In genomic region chr5:144243901-144244487, GRCm38 (mm10) we compare ENCODE assay signal across 8 mouse cellular contexts. TPM values are rescaled to one million over a fixed set of nuclear protein-coding genes. Genes with fewer than 3 reads are reported as not detected.
DNase-seq lines count a peak whose midpoint lies in the region; ATAC-seq and TF ChIP-seq lines count a peak whose summit lies in the region.

TSS of gene Bri3 (plus strand) at chr5:144244437.

- intact Hi-C loops in left cerebral cortex, postnatal 10 days (cut with DNase I) = no loop called here

- TF ChIP-seq CTCF in midbrain, postnatal 0 days (IDR thresholded peaks at IDR 0.05) = no peak

- no peaks in the 10 kb centered on the region for H3K27me3 ChIP-seq in heart, embryonic 12.5 days (replicated peaks)
- H3K27me3 ChIP-seq in midbrain, postnatal 0 days (ENCODE audit: insufficient read depth, low read length) = no peaks in the 10 kb centered on the region

- H3K9ac ChIP-seq in heart, embryonic 12.5 days = no peak within 1 kb of the TSS
- H3K9ac ChIP-seq in midbrain, postnatal 0 days (replicated peaks; ENCODE audit: low read length, poor library complexity, severe bottlenecking) = no peak within 1 kb of the TSS

- peaks cover 10% of the 10 kb centered on the region; the same call in 1 of the 2 replicates for H3K4me1 ChIP-seq in heart, embryonic 12.5 days (replicated peaks)
- no peaks in the 10 kb centered on the region for H3K4me1 ChIP-seq in midbrain, postnatal 0 days (ENCODE audit: insufficient read depth, low read length)

- H3K4me3 ChIP-seq in heart, embryonic 12.5 days = no peak within 1 kb of the TSS
- H3K4me3 ChIP-seq in midbrain, postnatal 0 days (ENCODE audit: low read depth, low read length) = no peak within 1 kb of the TSS

- H3K9me3 ChIP-seq in heart, embryonic 12.5 days (replicated peaks) = no peaks in the 10 kb centered on the region
- H3K9me3 ChIP-seq in midbrain, postnatal 0 days (ENCODE audit: low read length) = no peaks in the 10 kb centered on the region

- H3K4me2 ChIP-seq in heart, embryonic 12.5 days = no peak within 1 kb of the TSS
- H3K4me2 ChIP-seq in midbrain, postnatal 0 days (ENCODE audit: low read depth, low read length, poor library complexity, severe bottlenecking) = no peak within 1 kb of the TSS

- no peak within 1 kb of the TSS for H3K27ac ChIP-seq in heart, embryonic 12.5 days (ENCODE audit: poor library complexity, severe bottlenecking)
- H3K27ac ChIP-seq in midbrain, postnatal 0 days (ENCODE audit: low read depth, low read length) = no peak within 1 kb of the TSS

- no peaks in the 10 kb centered on the region for H3K36me3 ChIP-seq in heart, embryonic 12.5 days
- no peaks in the 10 kb centered on the region for H3K36me3 ChIP-seq in midbrain, postnatal 0 days (ENCODE audit: insufficient read depth, low read length)

- WGBS in heart, embryonic 12.5 days = 79% methylated on average over 7 of the region's 7 CpGs
- WGBS in midbrain, postnatal 0 days = 95% methylated on average over 7 of the region's 7 CpGs

- DNase-seq in left cerebral cortex, adult 18-20 months (ENCODE audit: low spot score in 2 of 2) = no peak
- DNase-seq in left cerebral cortex, adult 9 months (ENCODE audit: low spot score in 2 of 2) = no peak
- DNase-seq in left cerebral cortex, postnatal 10 days (ENCODE audit: extremely low spot score in 1 of 2, low spot score in 2 of 2) = no peak
- no peak for DNase-seq in midbrain, postnatal 0 days (ENCODE audit: low spot score)
- DNase-seq in cerebellum, postnatal 25 days = no peak
- no peak for DNase-seq in right cerebral cortex, postnatal 10 days (ENCODE audit: low spot score in 2 of 2)

- ATAC-seq in common myeloid progenitor, adult 5-6 weeks (replicated peaks; ENCODE audit: low read depth, poor library complexity, severe bottlenecking) = no peak
- no peak for ATAC-seq in heart, embryonic 12.5 days (ENCODE audit: insufficient number of reproducible peaks, low FRiP score)
- no peak for ATAC-seq in midbrain, postnatal 0 days (ENCODE audit: low FRiP score)

RNA-seq across cellular contexts. Expression of gene Bri3, which starts in this region (rescaled TPM):
- total RNA-seq in left cerebral cortex, adult 18-20 months (2021) = 10 to 100 TPM; 67.8 to 73.6 TPM
- total RNA-seq in common myeloid progenitor, adult 5-6 weeks (2017) = 13.3 and 16.5 TPM in 2 replicates
- 127 and 133 TPM in 2 replicates for polyA plus RNA-seq in heart, embryonic 12.5 days (2016; fragmentation: Nextera tagmentation; extraction: Ambion mirVana)
- total RNA-seq in left cerebral cortex, postnatal 10 days (2021) = 10 to 100 TPM; 58.7 to 60.6 TPM
- total RNA-seq in midbrain, postnatal 0 days (2014; rRNA removed) = 11.0 and 19.4 TPM in 2 replicates
- 116 and 124 TPM in 2 replicates for polyA plus RNA-seq in midbrain, postnatal 0 days (2015; fragmentation: Nextera tagmentation; extraction: Ambion mirVana)
